Mouse (Mus musculus) v-Abl transformed pro-B cells (cell line): Measurements from ENCODE around the gene Xpo6.

Source experiments
- in situ Hi-C, 2 experiments: fragments of 400-800 bp; cut with MboI; formaldehyde crosslinking; loops; one replicate each; pipeline ENCODE4 v1.15.1; 2025; ENCODE audit not compliant: unreplicated experiment in 2 of 2

Gene Xpo6

DNA sequence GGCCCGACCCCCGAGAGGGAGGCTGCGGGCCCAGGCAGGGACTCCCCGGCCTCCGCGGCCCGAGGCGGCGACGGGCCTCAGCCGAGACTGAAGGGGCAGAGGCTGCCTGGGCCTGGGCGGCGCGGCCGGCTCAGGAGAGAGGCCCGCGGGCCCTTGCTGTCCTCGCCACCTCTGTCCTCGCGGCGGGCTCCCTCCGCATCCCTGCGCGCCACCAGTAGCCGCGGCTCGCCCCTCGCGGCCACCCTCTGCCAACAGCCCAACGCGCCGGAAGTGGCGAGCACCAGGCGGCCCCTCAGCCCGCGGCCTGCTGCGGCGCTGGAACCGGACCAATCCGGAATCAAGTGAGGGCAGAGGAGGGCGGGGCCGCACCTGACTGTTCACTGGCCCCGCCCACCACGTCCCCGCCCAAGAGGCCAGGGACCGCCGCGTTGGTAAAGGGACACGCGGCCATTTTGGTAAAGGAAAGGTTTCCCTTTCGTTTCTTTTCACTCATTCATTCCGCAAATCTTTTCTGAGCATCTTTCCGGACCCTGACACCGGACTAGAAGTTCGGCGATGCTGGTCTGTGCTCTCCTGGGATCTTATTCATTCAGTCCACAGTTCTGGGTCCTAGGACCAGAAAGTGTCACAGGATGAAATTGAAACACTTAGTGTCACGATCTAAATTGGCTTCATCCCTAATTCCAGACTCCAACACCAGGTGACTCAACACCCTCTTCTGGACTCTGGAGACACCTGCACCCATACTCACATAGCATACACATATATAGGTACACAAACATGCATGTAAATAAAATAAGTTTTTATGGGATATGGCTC, at the start of gene Xpo6:
Gene Xpo6 (minus strand): TSS at position 324 of the 819 bp plus-strand sequence.
- in situ Hi-C loops, result no loop called here

DNA sequence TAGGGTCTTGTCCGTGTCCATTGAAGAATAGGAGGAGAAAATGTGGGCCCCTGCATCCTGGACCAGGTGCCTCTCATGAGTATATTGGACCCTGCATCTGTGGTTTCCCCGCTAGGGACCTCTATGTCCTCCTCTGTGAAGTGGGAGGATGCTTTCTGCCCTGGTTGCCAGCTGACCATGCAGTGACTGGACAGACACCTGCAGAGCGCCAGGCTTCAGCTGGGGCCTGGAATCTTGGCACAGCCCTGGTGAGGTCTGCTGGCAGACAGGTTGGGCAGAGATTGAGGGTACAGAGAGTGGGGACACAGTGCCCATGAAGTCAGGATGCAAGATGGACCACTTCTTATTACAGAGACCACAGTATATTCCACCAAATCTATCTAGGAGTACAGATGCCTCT, 49.7 kb upstream of the Xpo6 start:
- in situ Hi-C loops, result no loop called here

DNA sequence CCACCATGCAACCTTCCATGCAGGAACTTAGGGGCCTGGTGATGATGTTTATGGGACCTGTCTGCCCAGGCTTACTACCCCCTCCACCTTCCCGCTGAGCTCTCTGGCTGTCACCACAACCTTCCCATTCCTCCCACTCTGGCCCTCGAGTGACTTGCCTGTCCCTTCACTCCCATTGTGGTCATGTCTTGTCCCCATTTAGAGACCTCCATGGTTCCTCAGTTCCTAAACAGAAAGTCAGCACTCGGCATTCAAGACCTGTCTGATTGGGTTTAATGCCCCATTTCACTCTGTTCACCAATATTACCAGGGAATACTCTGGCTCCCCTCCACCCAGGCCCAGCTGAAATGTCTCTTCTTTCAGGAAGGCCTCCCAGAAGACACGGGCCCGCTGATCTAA, 48.8 kb upstream of the Xpo6 start:
- in situ Hi-C loops, result no loop called here

DNA sequence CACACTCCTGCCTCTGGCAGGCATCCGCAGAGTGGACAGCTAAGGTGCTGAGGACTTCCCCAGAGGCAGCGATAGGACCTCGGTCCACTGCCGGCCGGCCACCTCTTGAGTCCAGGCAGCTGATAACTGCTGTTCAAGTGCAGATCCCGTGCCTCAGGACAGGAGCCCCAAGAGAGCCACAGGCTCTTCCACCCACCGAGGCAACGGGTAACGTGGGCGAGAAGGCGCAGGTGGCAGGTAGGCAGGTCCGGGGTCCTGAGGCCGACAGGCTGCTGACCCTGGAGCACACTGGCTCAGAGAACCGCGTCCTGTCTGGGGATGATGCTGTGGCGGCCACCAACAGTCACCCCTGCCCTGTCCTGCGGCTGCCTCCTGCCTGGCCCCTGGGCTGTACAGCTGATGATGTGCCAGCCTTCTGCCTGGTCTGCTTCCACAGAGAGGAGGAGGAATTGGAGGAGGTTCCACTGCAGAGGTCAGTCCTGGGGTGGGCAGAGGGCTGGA, 48.4 kb upstream of the Xpo6 start:
- in situ Hi-C loops, result no loop called here

DNA sequence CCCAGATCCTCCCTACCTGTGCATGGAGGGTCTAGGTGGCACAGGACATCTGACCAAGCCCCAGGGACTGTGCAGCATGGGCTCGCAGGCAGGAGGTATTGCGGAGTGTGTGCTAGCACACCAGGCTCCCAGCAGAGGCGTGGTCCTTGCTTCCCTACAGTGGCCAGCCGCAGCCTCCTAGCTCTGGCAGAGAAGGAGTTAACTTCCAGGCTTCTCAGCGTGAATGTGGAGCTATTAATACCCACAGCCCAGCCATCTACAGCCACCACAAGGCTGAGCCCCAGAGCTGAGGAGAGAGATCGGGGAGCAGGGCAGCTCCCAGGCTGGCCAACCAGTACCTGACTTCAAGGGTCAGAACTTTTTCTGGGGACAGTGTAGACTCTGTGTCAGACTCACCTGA, 47.8 kb upstream of the Xpo6 start:
- in situ Hi-C loops, result no loop called here

DNA sequence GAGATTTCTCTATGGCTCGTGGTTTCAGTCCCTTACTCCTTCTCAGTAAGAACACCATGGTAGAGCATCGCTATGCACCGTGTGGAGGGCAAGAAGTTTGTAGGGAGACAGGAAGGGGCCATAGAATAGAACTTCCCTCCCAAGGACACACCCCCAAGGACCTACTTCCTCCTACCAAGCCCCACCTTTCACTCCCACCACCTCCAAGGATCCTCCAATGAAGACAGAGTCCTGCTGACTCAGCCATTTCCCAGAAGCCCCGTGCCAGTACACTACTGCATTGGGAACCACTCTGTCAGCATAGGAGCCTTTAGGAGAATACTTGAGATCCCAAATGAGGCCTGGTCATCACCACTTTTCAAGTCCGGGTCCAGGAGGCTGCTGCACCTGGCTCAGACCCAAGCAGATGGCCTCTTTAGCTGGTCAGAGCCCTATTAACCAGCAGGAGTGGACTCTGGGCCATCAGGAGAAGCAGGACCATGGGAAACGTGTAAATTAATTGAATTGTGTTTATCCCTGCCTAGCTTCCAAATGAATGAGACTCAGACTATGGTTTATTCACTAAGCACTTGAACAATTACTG, 44.0 kb upstream of the Xpo6 start:
- in situ Hi-C loops, result no loop called here

DNA sequence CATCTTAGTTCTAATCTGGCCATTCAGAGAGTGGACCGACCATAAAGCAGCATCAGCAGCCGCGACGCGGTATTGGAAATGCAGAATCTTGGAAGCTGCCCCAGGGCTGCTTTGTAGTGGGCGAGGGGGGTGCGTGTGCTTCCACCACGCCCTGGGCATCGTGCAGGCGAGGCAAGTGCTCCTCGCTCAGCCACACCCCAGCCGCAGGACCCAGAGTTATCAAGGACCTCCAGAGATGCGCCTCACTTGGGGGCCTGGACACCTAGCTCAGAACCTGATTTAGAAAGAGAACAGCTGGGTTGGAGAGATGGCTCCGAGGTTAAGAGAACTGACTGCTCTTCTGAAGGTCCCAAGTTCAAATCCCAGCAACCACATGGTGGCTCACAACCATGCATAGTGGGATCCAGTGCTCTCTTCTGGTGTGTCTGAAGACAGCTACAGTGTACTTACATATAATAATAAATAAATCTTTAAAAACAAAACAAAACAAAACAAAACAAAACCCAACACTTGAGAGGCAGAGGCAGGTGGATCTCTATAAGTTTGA, 40.6 kb upstream of the Xpo6 start:
- in situ Hi-C loops, result no loop called here

DNA sequence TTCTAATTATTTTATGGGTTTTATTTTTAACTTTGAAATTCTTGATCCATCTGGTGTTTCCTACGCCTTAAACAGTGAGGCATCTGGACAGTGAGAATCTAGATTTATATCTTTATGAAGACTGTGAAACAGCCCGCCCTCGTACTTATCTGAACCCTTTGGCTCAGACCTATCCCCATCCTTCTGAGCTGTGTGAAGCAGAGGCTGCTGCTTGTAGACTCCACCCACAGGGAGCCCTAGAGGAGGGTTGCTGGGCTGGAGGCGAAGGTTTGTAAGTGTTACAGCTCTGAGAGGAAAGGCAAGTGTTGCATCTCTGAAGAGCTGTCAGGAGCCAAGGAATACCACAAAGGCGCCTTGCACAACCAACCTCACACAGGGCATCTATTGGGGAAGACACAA, 36.5 kb upstream of the Xpo6 start:
- in situ Hi-C loops, result no loop called here

DNA sequence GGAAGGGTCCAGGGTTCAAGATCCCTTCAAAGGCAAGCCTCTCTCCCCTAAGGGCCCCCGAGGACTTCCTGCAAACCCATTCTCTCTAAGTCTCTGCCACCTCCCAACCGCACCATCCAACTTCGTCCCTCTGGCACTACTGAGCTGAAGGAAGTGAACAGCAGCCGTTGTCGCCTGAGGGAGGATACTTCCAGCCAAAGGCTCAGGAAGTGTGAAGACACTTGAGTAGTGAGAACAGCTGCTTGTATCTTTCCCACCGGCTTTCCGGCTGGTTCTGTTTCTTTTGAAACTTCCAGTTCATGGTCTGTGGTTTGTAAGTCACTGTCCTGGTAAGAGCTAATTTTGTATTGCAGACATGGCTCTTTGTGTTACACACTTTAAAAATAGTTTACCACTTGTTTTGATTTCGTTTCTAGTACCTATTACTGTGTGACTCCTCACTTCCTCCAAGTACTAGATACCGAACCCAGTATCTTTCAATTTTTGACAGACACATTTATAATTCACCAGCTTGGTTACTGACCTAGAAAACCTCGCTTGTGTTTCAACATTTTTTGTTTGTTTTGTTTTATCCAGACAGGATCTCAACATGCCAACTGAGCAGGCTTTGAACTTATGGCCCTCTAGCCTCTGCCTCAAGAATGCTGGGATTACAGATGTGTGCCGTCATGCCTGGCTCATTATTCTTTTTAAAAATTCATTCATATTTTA, 35.9 kb upstream of the Xpo6 start:
- in situ Hi-C loops, result no loop called here

DNA sequence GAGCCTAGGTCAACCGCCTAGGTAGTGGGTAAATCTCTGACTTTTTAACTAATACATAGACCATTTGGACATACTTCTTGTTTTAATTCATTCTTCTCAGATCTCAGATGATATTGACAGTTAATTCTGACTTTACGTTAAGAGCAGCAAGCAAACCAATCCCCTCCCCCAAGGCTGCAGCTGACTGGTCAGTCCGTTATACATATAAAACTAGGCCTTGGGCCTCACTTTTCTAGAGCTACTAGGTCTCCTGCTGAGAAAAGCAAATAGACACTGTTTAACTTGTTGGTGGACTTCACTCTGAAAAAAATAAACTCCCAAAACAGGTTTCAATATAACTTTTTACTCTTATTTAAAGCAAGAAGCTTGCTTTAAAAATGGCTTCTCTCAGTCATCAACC, 34.3 kb upstream of the Xpo6 start:
- in situ Hi-C loops, result no loop called here

DNA sequence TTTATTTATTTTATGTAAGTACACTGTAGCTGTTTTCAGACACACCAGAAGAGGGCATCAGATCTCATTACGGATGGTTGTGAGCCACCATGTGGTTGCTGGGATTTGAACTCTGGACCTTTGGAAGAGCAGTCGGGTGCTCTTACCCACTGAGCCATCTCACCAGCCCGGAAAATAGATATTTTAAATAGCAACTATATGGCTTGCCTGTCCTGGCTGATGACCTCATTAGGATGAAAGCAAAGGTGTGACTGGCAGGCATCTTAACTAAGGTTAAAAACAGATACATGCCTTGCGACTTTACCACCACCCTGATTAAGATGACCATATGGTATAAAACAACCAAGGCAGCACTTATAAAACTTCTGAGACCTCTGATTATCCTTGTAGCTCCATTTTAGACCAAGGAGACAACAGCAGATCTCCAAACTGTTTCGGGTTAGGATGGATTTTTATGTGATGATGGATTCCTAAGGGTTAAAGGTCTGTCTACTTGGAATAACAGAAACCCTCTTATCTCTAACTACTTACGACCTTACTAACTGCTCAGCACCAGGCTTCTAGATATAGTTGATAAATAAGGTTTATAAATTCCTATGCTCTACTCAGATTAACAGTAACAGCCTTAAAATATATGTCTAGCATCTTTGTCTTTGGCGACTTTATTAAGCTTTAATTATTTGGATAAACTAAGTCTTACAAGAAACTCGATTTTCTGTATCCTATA, 32.2 kb upstream of the Xpo6 start:
- in situ Hi-C loops, result no loop called here

DNA sequence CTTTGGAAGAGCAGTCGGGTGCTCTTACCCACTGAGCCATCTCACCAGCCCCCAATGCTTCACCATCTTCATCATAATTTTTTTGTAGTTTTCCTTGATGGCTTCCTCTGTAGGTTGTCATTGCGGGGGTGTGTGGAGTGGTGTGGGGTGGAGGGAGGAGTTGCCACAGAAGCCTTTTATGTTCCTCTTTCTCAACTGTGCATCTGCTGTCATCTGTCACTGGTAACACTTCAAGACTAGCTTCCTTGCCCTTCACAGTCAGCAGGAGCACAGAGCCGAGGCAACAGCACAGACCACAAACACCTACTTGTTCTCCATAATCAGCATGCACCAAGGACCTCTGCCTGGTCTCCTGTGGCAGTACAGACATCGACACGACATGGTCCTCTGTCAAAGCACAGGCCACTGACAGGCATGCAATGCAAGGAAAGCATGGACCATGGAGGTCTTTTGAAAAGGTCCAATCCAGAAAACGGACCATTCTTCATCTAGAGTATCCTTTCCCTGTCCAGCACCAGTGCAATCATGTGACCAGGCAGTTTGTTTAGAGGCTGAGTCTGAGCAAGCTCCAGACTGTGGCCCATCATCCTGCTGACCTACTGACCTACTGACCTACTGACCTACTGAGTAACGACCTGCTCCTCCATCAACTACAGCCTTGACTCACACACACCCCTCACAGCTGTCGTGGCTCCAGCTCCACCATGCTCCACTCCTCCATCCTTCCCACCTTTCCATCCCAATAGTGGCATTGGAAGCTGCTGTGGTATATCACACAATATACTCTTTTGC, 30.3 kb upstream of the Xpo6 start:
- in situ Hi-C loops, result no loop called here

DNA sequence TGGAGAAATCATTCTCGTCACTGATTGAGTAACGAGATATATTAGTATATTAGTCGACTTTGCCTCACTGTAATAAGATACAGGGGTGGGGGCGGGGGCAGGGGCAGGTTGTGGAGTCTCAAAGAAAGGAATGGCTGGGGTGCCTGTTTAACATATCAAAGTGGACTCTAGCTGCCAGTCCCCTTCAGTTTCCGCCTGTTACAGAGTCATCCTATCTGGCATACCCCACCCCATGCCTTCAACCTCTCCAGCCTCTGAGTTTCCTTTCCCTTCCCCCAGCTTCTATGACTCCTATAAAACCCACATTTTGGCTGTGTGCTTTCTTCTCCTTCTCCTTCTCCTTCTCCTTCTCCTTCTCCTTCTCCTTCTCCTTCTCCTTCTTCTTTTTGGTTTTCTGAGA, 25.8 kb upstream of the Xpo6 start:
- in situ Hi-C loops, result no loop called here

DNA sequence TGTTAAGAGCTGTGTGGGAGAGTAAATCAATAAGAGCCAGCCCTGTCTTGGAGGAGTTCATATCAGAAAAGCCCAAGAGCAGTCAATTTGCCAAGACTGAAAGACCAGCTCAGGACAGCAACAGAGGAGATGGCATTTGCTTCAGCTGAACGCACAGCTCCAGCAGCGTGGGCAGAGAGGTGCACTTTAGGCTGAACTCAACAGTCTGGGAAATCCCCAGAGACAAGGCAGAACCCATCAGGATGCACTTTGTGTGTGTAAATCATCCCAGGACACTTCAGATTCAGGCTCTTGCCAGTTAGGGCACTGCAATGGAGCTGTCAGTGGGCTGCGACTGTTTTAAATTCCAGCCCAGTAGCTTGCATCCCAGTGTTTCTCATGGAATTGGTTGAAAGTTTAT, 22.5 kb upstream of the Xpo6 start:
- in situ Hi-C loops, result no loop called here

DNA sequence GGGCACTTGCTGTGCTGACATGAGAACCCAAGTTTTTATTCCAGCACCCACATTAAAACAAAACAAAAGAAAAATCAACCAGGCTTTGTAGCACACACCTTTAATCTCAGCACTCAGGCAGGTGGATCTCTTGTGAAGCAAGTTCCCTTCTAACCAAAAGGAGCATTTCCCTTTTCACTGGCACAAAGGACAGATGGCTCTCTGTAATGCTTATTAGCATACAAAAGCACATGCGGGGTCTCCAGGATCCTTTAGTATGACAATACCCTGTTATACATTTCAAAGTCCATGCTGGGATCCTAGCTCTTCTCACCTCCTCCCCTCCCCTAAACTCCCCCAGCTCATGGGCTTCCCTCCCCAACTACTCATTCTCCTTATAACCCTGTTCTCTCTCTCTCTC, 20.3 kb upstream of the Xpo6 start:
- in situ Hi-C loops, result no loop called here

DNA sequence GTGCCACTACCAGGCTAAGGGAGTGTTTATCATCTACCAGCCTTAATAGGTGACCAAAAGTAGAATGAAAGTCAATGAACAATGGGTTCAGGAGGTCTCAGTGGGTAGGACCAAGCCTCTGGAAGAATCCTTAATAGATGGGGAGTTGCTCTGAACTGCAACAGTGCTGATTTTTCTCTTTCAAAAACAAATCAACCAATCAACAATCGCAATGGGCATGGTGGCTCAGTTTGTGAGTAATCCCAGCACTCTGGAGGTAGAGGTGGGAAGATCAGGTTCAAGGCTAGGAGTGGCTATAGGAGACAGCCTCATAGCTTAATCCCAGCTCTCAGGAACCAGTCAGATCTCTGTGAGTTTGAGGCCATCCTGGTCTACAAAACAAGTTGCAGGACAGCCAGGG, 18.0 kb upstream of the Xpo6 start:
- in situ Hi-C loops, result no loop called here

DNA sequence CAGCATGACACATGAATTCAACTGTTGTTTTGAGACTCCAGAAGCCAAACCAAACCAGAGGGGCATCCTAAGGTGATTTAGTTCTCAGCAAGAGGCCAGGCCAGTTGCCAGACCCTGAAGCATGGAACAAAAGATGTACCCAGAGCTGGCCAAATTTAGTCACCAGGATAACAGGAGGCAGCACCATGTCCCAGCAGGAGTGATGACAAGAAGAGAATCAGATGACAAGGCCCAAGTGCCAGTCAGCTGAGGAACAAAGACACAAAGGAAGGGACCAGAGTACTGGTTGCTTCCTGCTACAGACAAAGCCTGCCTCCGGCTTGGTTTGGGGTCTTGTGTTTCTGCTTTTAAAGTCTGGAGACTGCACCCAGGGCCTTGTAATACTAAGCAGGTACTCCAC, 16.6 kb upstream of the Xpo6 start:
- in situ Hi-C loops, result no loop called here

DNA sequence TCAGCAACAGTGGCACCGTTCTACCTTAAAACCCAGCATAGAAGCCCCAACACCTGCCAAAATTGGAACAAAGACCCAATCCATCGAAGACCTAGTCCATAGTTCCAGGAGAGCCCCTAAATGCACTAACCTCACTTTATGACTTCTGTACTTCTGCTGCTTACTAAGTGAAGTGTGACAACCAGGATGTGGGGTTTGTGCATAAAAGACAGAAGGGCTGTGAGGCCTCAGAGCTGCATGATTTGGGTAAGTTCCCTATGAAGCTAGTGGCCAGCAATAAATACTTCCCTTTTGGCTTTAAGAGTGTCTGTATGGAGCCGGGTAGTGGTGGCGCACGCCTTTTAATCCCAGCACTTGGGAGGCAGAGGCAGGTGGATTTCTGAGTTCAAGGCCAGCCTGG, 10.6 kb upstream of the Xpo6 start:
- in situ Hi-C loops, result loop anchor here in 1 of 2 experiments (5.0 kb wide), 1 partner anchor 94 kb away; no protein-coding TSS in a partner anchor

DNA sequence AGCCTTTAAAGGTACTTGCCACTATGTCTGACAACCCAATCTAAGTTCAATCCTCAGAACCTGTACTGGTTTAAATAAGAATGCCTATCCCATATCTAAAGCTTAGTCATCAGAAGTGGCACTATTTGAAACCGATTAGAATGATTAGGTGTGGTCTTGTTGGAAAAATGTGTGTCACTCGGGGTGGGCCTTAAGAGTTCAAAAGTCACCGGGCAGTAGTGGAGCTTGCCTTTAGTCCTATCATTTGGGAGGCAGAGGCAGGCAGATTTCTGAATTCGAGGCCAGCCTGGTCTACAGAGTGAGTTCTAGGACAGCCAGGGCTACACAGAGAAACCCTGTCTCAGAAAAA, 670 bp upstream of the Xpo6 start:
- in situ Hi-C loops, result no loop called here

DNA sequence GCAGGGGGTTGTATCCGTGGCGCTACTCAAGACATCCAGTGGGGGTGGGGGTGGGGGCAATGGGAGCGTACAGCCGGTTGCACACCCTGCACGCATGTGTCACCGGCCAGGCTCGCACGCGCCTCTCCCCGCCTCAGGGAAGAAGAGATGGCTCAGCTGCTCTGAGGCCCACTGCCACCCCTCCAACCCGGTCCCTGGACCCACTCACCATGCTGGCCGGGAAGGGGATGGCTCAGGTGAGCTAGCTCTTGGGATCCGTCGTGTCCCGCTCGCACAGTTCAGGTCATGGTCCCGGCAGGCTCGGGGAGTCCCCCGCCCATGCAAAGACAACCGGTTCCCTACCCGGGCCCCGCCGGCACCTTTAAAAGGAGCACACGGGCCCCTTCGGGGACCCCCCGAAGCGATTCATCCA, 604 bp downstream of the Xpo6 start:
- in situ Hi-C loops, result loop anchor here in 1 of 2 experiments (10.0 kb wide), 1 partner anchor 85 kb away; no protein-coding TSS in a partner anchor
